Mouse (Mus musculus): ENCODE data around the gene Mettl9. TPM values are rescaled to one million over a fixed set of nuclear protein-coding genes. Genes with fewer than 3 reads are reported as not detected.
A peak's percentile ranks its signal among the peaks of the same experiment; 100 is the strongest.

Gene Mettl9
- 87.4 and 92.5 TPM in 2 replicates for polyA plus RNA-seq (2015; fragmentation: Nextera tagmentation; extraction: Ambion mirVana)

DNA sequence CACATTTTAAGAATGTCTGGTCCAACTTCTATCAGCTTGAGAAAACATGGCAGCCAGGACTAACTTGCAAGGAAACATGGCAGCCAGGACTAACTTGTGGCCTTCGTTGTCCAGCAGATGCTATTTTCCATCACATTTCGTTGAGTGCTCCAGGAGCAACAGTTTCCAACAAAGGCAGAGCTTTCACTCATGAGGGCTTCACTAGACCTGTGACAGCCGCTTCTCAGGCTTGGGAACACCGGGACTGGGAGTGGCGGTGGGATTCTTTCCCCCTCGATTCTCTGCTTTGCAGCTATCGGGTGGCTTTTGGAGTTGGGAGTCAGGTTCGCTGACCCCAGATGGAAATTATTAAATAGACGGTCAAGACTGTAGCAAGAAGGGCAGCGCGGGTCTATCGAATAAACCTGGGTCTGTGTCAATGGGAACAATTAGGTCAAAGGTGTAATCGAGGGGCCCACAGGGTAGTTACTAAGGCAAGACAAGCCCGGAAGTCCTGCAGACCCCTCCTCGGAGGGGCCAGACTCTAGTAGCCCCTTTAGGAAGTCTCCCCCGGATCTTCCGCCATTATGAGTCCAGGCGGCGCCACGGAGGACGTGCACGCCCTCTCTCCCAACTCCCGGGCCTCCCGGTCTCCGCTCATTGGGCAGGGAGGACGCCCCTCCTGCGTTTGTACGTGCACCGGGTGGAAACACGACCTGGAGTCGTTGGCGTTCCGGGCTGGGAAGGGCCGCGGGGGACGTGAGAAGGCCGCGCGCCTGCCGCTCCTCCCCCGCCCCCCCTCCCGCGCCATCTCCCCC is at the start of gene Mettl9:
Mettl9 (plus strand) TSS at position 590 of the 797 bp plus-strand sequence.
- H3K36me3 ChIP-seq, result no peaks in the 10 kb centered on the region
- H3K9me3 ChIP-seq (replicated peaks), result no peaks in the 10 kb centered on the region
- H3K4me3 ChIP-seq, result peak within 1 kb of the TSS; percentile 98
- H3K4me1 ChIP-seq (replicated peaks), result peaks cover 13% of the 10 kb centered on the region; the same call in 1 of the 2 replicates
- H3K9ac ChIP-seq, result peak within 1 kb of the TSS; percentile 98
- ATAC-seq (replicated peaks; ENCODE audit: insufficient number of reproducible peaks, insufficient read depth, low FRiP score, low read depth), result peak; percentile 97
- peak within 1 kb of the TSS; percentile 96 for H3K27ac ChIP-seq
- peaks cover 19% of the 10 kb centered on the region for H3K27me3 ChIP-seq
- WGBS, result 4% methylated on average over 39 of the region's 43 CpGs
- H3K4me2 ChIP-seq, result peak within 1 kb of the TSS; percentile 70

DNA sequence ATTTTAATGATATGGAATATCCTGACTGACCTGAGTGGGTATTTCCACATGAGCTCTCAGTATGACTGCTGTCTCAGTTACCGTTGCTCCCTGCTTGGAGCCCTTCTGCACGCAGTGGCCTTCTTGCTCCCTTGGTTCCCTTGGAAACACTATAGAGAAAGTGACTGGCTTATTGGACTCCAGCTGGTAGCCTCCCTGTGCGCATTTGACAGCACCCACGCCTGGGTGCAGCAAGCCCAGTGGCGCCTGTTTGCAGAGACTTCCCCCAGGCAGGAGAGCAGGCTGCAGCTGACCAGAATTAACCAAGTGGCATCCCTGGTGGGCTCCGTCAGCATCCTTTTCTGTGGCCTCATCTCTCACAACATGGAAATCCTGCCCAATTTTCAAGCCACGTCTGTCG is 43.1 kb upstream of the Mettl9 start:
- 77% methylated on average over 8 of the region's 8 CpGs for WGBS
- no peak overlapping the region for H3K9ac ChIP-seq
- H3K4me3 ChIP-seq, result no peak overlapping the region
- no peaks in the 10 kb centered on the region for H3K36me3 ChIP-seq
- no peaks in the 10 kb centered on the region for H3K4me1 ChIP-seq (replicated peaks)
- no peak overlapping the region for H3K4me2 ChIP-seq
- ATAC-seq (replicated peaks; ENCODE audit: insufficient number of reproducible peaks, insufficient read depth, low FRiP score, low read depth), result no peak
- no peak overlapping the region for H3K27ac ChIP-seq
- H3K27me3 ChIP-seq, result no peaks in the 10 kb centered on the region
- no peaks in the 10 kb centered on the region for H3K9me3 ChIP-seq (replicated peaks)

DNA sequence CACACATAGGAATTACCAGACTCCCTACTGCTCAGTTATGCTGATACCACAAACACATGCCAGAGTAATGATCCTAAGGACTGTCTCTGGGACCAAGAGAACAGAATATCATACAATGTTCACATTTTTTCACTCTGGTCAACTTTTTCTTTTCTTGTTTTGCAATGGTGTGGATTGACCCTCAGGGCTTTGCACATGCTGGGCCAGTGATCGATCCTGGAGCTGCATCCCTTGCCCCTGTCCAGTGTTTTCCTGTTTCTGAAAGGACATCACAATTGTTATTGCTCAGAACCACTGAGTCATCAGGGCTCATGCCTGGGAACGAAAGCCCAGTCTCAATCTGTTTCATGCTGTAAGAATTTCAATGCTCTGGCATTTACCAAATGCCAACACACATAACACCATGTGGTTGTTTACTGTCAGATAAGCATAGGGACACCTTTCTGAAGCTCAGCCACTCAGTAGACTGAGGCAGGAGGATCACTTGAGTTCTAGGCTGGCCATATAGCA is 35.2 kb upstream of the Mettl9 start:
- no peak overlapping the region for H3K27ac ChIP-seq
- H3K36me3 ChIP-seq, result no peaks in the 10 kb centered on the region
- no peak overlapping the region for H3K4me3 ChIP-seq
- ATAC-seq (replicated peaks; ENCODE audit: insufficient number of reproducible peaks, insufficient read depth, low FRiP score, low read depth), result no peak
- no peak overlapping the region for H3K4me2 ChIP-seq
- H3K4me1 ChIP-seq (replicated peaks), result no peaks in the 10 kb centered on the region
- no peaks in the 10 kb centered on the region for H3K27me3 ChIP-seq
- no peaks in the 10 kb centered on the region for H3K9me3 ChIP-seq (replicated peaks)
- 64% methylated on average over 2 of the region's 2 CpGs for WGBS
- no peak overlapping the region for H3K9ac ChIP-seq

DNA sequence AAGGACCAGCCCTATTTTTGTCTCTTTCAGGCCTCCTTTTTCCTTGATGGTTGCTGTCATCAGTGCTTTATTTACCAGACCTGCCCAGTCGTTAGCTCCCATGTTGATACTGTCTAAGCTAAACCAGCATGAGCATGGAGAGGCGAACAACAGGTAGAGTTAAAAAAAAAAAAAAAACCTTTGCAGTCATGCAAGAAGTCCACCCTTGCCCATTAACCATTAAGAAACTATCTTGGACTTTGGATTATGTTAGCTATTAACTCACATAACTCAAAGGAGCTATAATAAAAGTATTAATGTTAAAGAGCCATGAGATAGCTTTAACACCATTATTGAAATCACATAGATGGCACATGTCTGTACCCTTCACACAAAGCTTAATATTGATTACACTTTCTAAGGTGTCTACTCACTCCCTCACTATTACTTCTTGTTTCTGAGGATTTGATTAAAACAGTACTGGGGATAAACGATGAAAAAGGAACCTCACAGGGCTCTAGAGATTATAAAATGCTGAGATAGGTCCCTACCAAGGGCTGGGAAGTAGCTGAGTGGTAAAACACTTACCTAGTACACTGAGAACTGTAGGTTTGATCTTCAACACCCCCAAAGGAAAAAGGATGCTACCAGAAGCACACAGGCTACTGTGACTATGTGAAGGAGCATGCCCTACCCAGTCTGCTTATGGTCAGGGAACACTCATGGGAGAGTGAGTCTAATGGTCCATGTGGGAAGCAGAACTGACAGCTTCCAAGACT is 34.0 kb upstream of the Mettl9 start:
- Histone ChIP-seq H3K9me3 (replicated peaks) (no peaks in the 10 kb centered on the region), H3K27ac (no peak overlapping the region), H3K9ac (no peak overlapping the region), H3K4me1 (replicated peaks) (no peaks in the 10 kb centered on the region), H3K36me3 (no peaks in the 10 kb centered on the region), H3K27me3 (no peaks in the 10 kb centered on the region), H3K4me2 (no peak overlapping the region), H3K4me3 (no peak overlapping the region)
- ATAC-seq (replicated peaks; ENCODE audit: insufficient number of reproducible peaks, insufficient read depth, low FRiP score, low read depth), result no peak
- 67% methylated on average over 3 of the region's 3 CpGs for WGBS

DNA sequence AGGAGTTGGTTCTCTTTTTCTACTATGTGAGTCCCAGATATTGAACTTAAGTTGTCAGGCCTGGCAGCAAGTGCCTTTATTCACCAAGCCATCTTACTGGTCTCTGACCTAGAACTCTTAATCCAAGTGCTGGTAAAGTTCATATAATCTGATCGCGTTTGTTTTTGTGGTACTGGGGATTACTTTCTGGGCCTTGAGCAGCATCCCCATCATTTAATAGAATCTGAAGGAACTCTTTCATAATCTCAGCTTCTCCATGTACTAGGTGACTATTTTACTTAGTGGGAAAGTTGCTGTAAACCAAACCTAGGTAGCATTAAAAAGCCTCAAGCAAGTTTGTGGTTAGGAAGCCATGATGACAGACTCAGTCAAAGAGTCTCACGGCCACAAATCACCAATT is 32.4 kb upstream of the Mettl9 start:
- Histone ChIP-seq H3K4me3 (no peak overlapping the region), H3K27me3 (no peaks in the 10 kb centered on the region), H3K4me2 (no peak overlapping the region), H3K27ac (no peak overlapping the region), H3K4me1 (replicated peaks) (no peaks in the 10 kb centered on the region), H3K9ac (no peak overlapping the region), H3K36me3 (no peaks in the 10 kb centered on the region), H3K9me3 (replicated peaks) (no peaks in the 10 kb centered on the region)
- no peak for ATAC-seq (replicated peaks; ENCODE audit: insufficient number of reproducible peaks, insufficient read depth, low FRiP score, low read depth)
- 72% methylated on average over 3 of the region's 3 CpGs for WGBS

DNA sequence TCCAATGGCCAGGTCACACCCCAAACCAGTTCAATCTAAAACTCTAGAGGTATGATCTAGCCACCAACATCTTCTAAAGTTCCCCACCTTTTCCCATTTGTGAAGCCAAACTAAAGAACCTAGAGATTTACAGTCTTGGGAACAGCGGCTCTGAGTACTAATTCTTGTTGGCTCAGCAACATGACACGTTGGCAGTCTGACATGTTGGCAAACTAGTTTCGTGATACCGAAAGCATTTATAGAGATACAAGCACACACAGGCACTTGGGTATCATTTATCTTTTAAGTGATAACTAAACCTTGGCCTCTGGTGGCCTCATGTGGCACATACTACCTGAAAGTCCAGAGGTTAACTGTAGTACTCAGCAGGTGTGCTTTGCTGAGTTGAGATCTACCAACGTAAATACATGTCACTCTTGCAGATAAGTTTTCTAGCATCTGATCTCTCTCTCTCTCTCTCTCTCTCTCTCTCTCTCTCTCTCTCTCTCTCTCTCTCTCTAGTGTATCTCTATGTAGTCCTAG is 31.8 kb upstream of the Mettl9 start:
- Histone ChIP-seq H3K9ac (no peak overlapping the region), H3K4me3 (no peak overlapping the region), H3K27me3 (no peaks in the 10 kb centered on the region), H3K4me1 (replicated peaks) (no peaks in the 10 kb centered on the region), H3K9me3 (replicated peaks) (no peaks in the 10 kb centered on the region), H3K36me3 (no peaks in the 10 kb centered on the region), H3K4me2 (no peak overlapping the region), H3K27ac (no peak overlapping the region)
- ATAC-seq (replicated peaks; ENCODE audit: insufficient number of reproducible peaks, insufficient read depth, low FRiP score, low read depth), result no peak
- WGBS, result 69% methylated on average over 5 of the region's 5 CpGs

DNA sequence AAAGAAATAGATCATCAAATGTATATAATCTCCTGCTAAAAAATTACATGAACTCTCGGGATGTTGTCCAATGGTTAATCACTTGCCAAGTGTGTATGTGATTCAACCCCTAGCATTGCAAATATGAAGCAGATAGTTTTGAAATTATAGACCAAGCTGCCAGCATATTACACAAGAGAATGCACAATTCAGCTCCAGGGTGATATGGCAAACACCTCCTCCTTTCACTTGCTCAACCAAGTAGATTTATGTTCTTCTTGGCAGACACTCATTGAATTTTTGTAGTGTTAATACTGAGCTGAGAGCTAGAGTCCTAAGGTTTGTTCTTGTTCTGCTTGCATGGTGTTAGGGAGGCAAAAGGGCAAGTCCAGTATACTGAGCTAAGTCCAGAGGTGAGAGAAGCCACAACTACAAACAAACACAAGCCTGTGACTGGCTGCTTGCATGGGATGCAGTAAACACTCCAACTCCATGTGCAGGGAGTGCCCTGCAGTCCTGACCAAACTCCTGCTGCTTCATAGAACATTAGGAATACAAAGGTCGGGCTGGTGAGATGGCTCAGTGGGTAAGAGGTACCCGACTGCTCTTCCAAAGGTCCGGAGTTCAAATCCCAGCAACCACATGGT is 30.3 kb upstream of the Mettl9 start:
- Histone ChIP-seq H3K27me3 (no peaks in the 10 kb centered on the region), H3K4me2 (no peak overlapping the region), H3K4me1 (replicated peaks) (no peaks in the 10 kb centered on the region), H3K27ac (no peak overlapping the region), H3K9ac (no peak overlapping the region), H3K9me3 (replicated peaks) (no peaks in the 10 kb centered on the region), H3K36me3 (no peaks in the 10 kb centered on the region), H3K4me3 (no peak overlapping the region)
- WGBS, result 68% methylated on average over 4 of the region's 4 CpGs
- ATAC-seq (replicated peaks; ENCODE audit: insufficient number of reproducible peaks, insufficient read depth, low FRiP score, low read depth), result no peak

DNA sequence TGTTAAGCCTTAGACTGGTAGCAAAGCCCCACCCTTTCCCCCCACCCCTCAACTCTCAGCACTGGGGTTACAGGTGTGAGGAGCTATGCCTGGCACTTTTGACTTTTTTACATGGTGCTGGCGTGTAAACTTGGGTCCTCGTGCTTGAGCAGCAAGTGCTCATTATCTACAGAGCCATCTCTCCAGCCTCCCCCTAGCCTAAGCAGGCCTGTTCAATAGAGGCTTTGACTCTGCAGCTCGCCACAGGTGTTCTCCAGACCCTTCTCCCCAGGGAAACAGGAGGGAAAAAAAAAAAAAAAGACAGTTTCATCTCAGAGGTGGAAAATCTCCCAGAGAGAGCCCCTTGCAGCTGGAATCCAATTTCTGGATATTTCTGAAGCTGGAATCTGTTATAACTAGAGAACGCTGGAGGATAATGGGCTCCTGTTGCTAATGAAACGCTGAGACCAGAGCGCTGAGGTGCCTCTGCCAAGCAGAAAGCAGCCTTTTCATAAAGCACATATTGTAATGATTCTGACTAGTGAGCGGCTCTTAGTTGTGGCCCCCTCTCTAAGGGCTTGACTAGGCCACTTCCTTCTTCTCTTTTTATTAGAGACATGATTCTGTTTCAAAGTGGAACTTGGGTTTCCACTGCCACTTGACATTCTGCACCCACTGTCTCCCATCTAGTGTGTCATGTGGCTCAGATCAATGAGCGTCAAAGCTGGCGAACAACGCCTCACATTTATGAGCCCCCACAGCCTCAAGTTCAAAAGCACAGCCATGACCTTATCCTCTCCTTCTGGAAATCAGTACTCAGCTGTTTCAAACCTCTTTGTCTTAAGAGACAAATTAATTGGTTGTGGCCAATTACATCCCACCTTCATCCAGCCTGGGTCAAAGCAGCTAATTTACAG is 22.2 kb upstream of the Mettl9 start:
- Histone ChIP-seq H3K9ac (no peak overlapping the region), H3K27me3 (no peaks in the 10 kb centered on the region), H3K9me3 (replicated peaks) (no peaks in the 10 kb centered on the region), H3K27ac (no peak overlapping the region), H3K4me1 (replicated peaks) (no peaks in the 10 kb centered on the region), H3K4me2 (no peak overlapping the region), H3K4me3 (no peak overlapping the region), H3K36me3 (no peaks in the 10 kb centered on the region)
- 73% methylated on average over 10 of the region's 10 CpGs for WGBS
- no peak for ATAC-seq (replicated peaks; ENCODE audit: insufficient number of reproducible peaks, insufficient read depth, low FRiP score, low read depth)

DNA sequence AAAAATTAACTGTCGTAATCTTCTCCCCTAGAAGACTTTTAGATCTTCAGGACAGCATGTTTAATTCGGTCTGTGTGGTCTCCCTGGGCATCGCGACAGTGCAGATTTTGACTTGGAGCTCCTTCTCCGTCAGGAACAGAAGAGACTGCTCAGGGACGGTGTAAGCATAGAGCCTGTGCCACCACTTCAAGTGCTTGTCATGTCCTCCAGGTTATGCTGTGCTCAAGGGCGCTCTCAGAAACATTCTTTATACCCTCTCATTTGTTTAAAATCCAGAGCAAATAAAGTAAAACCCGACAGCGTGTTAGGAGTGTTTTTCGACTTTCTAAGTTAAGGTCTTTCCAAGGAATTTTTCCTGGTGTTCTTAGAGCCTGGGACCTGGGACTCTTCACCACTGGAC is 19.8 kb upstream of the Mettl9 start:
- ATAC-seq (replicated peaks; ENCODE audit: insufficient number of reproducible peaks, insufficient read depth, low FRiP score, low read depth), result no peak

DNA sequence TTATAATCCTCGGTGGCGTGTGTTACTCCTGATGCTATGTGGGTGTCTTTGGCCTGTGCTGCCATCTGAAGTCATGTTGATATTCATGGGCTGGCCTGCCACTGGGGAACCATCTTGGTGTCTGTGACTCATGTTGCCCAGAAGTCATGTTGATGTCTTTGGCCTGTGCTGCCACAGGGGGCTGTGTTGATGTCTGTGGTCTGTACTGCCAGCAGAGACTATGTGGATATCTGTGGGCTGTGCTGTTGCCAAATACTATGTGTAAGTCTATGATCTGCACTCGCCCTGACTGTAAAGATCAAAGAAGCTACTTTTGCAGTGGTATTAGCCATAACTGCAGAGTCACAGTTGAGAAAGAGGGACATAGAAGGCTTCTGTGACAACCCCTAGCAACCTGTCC is 15.5 kb upstream of the Mettl9 start:
- no peak overlapping the region for H3K27ac ChIP-seq
- 71% methylated on average over 3 of the region's 3 CpGs for WGBS
- H3K4me3 ChIP-seq, result no peak overlapping the region
- H3K9me3 ChIP-seq (replicated peaks), result no peaks in the 10 kb centered on the region
- H3K36me3 ChIP-seq, result no peaks in the 10 kb centered on the region
- H3K27me3 ChIP-seq, result no peaks in the 10 kb centered on the region
- no peak overlapping the region for H3K9ac ChIP-seq
- ATAC-seq (replicated peaks; ENCODE audit: insufficient number of reproducible peaks, insufficient read depth, low FRiP score, low read depth), result no peak; the same call in 1 of the 2 replicates
- no peak overlapping the region for H3K4me2 ChIP-seq
- H3K4me1 ChIP-seq (replicated peaks), result no peaks in the 10 kb centered on the region

More for the DNA sequence above, 19.8 kb upstream of the Mettl9 start:
- Histone ChIP-seq H3K9me3 (replicated peaks) (no peaks in the 10 kb centered on the region), H3K9ac (no peak overlapping the region), H3K27ac (no peak overlapping the region), H3K4me1 (replicated peaks) (no peaks in the 10 kb centered on the region), H3K4me2 (no peak overlapping the region), H3K36me3 (no peaks in the 10 kb centered on the region), H3K4me3 (no peak overlapping the region), H3K27me3 (no peaks in the 10 kb centered on the region)
- 79% methylated on average over 10 of the region's 10 CpGs for WGBS
